Comparison of ENCODE assay signal across 10 mouse cellular contexts in genomic region chr9:43231805-43232204, GRCm38 (mm10). TPM values are rescaled to one million over a fixed set of nuclear protein-coding genes. Genes with fewer than 3 reads are reported as not detected.
DNase-seq lines count a peak whose midpoint lies in the region; ATAC-seq and TF ChIP-seq lines count a peak whose summit lies in the region.
"Had no signal": no experiment of that assay in that cellular context is flagged by ENCODE, and none has a peak within 500 bp of the region (broad histone marks: within the 10 kb centered on the region; RNA-seq: fewer than 3 reads in every experiment).

No protein-coding gene starts in this region.

- no peaks in the 10 kb centered on the region for H3K9me3 ChIP-seq in kidney, embryonic 15.5 days (replicated peaks)
- no peaks in the 10 kb centered on the region for H3K9me3 ChIP-seq in midbrain, embryonic 13.5 days

- no peaks in the 10 kb centered on the region for H3K27me3 ChIP-seq in kidney, embryonic 15.5 days
- H3K27me3 ChIP-seq in midbrain, embryonic 13.5 days, result peaks cover 7% of the 10 kb centered on the region; the same call in 1 of the 2 replicates

- peaks cover 84% of the 10 kb centered on the region for H3K4me1 ChIP-seq in kidney, embryonic 15.5 days
- peaks cover 51% of the 10 kb centered on the region for H3K4me1 ChIP-seq in embryonic fibroblast, embryonic 13.5 days (ENCODE audit: control insufficient read depth, insufficient read depth, low read length)
- H3K4me1 ChIP-seq in midbrain, embryonic 13.5 days (replicated peaks), result peaks cover 12% of the 10 kb centered on the region

- H3K4me2 ChIP-seq in kidney, embryonic 15.5 days, result peak overlapping the region; percentile 17
- no peak overlapping the region for H3K4me2 ChIP-seq in midbrain, embryonic 13.5 days (replicated peaks)

- H3K4me3 ChIP-seq in kidney, embryonic 15.5 days (replicated peaks), result no peak overlapping the region
- no peak overlapping the region for H3K4me3 ChIP-seq in embryonic fibroblast, embryonic 13.5 days (ENCODE audit: insufficient read depth, low read length)
- no peak overlapping the region for H3K4me3 ChIP-seq in midbrain, embryonic 13.5 days (replicated peaks)

- no peak for DNase-seq in kidney, adult 8-10 months
- peak; percentile 62 for DNase-seq in kidney, postnatal 10 days
- no peak for DNase-seq in spleen, postnatal 14 days (ENCODE audit: low spot score in 2 of 2)
- DNase-seq in right cerebral cortex, postnatal 36 days (ENCODE audit: low spot score in 2 of 2), result no peak
- no peak for DNase-seq in adrenal gland, postnatal 25 days
- DNase-seq: cerebellum, adult 18-20 months; left cerebral cortex, postnatal 4 days had no signal

- ATAC-seq in kidney, embryonic 15.5 days (replicated peaks; ENCODE audit: low FRiP score), result no peak; the same call in 1 of the 2 replicates
- ATAC-seq in midbrain, embryonic 13.5 days, result peak; percentile 65

- 39% methylated on average over 4 of the region's 4 CpGs for WGBS in kidney, embryonic 15.5 days
- 79% methylated on average over 4 of the region's 4 CpGs for WGBS in midbrain, embryonic 13.5 days

- no peak for TF ChIP-seq POLR2A in embryonic fibroblast, embryonic 13.5 days (IDR thresholded peaks at IDR 0.05; ENCODE audit: low read depth, low read length)

- no peak for TF ChIP-seq CTCF in embryonic fibroblast, embryonic 13.5 days (IDR thresholded peaks at IDR 0.05; ENCODE audit: borderline replicate concordance, insufficient read depth, low read length)

- peaks cover 13% of the 10 kb centered on the region; the same call in 1 of the 2 replicates for H3K36me3 ChIP-seq in kidney, embryonic 15.5 days
- no peaks in the 10 kb centered on the region for H3K36me3 ChIP-seq in midbrain, embryonic 13.5 days

- H3K27ac ChIP-seq in kidney, embryonic 15.5 days, result peak overlapping the region; percentile 85
- peak overlapping the region; percentile 55 for H3K27ac ChIP-seq in embryonic fibroblast, embryonic 13.5 days (ENCODE audit: insufficient read depth, low read length)
- H3K27ac ChIP-seq in midbrain, embryonic 13.5 days, result no peak overlapping the region

- H3K9ac ChIP-seq in kidney, embryonic 15.5 days, result no peak overlapping the region; the same call in 1 of the 2 replicates
- no peak overlapping the region for H3K9ac ChIP-seq in midbrain, embryonic 13.5 days (replicated peaks)

RNA-seq across cellular contexts. Expression of gene Oaf, which starts 7.9 kb away (rescaled TPM):
- polyA plus RNA-seq in kidney, embryonic 15.5 days (2015; fragmentation: Nextera tagmentation; extraction: Ambion mirVana), result 53.9 and 59.5 TPM in 2 replicates
- polyA plus RNA-seq in embryonic fibroblast, embryonic 13.5 days (2011; ENCODE audit: insufficient read length, low read depth, missing spikeins), result 147 and 210 TPM in 2 replicates
- polyA plus RNA-seq in midbrain, embryonic 13.5 days (2015; fragmentation: Nextera tagmentation; extraction: Ambion mirVana), result 5.6 and 7.1 TPM in 2 replicates
- 7.7 and 16.8 TPM in 2 replicates for total RNA-seq in adrenal gland, postnatal 25 days (2021)

RNA-seq across cellular contexts. Expression of gene Pou2f3, which starts 21.6 kb away (rescaled TPM):
- polyA plus RNA-seq in kidney, embryonic 15.5 days (2015; fragmentation: Nextera tagmentation; extraction: Ambion mirVana), result 0.17 TPM in 1 of 2 replicates, not detected in the other
- polyA plus RNA-seq in embryonic fibroblast, embryonic 13.5 days (2011; ENCODE audit: insufficient read length, low read depth, missing spikeins), result not detected in 2 replicates
- polyA plus RNA-seq in midbrain, embryonic 13.5 days (2015; fragmentation: Nextera tagmentation; extraction: Ambion mirVana), result 0.08 TPM in 1 of 2 replicates, not detected in the other
- not detected in 2 replicates for total RNA-seq in adrenal gland, postnatal 25 days (2021)
- total RNA-seq: left cerebral cortex, postnatal 4 days had no signal
